Mouse (Mus musculus): ENCODE results near the gene 9230102O04Rik. TPM values are rescaled to one million over a fixed set of nuclear protein-coding genes. Genes with fewer than 3 reads are reported as not detected.

9230102O04Rik gene
- polyA plus RNA-seq, 1 experiment: not detected

DNA sequence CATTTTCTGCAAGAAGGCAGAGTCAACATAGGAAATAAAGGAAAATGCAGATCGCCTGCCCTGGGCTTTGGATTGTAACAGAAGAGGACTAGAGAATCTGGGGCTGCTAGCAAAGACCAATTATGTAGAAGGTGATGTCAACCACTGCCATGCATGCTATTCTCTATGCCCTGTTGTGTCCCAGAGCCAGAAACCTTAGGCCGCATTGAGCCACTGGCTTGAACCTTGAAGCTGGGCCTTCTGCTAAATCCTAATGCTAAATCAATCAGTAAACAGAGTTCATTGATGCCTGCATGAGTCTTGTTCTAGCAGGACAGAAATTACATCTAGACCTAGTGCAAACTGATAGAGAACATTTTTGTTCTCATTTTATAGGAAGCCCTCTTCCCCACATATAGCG, 3.3 kb downstream of the 9230102O04Rik start:
- H3K4me1 ChIP-seq: peaks cover 73% of the 10 kb centered on the region
- TF ChIP-seq FLI1 (IDR thresholded peaks at IDR 0.05; ENCODE audit: low read length) (no peak), GATA1 (IDR thresholded peaks at IDR 0.05; ENCODE audit: borderline replicate concordance, low read length) (no peak)
- H3K9me3 ChIP-seq: no peaks in the 10 kb centered on the region
- H3K27me3 ChIP-seq (replicated peaks): peaks cover 96% of the 10 kb centered on the region
- H3K36me3 ChIP-seq (replicated peaks; ENCODE audit: low read length): no peaks in the 10 kb centered on the region
- no peak overlapping the region for H3K4me3 ChIP-seq (replicated peaks)

DNA sequence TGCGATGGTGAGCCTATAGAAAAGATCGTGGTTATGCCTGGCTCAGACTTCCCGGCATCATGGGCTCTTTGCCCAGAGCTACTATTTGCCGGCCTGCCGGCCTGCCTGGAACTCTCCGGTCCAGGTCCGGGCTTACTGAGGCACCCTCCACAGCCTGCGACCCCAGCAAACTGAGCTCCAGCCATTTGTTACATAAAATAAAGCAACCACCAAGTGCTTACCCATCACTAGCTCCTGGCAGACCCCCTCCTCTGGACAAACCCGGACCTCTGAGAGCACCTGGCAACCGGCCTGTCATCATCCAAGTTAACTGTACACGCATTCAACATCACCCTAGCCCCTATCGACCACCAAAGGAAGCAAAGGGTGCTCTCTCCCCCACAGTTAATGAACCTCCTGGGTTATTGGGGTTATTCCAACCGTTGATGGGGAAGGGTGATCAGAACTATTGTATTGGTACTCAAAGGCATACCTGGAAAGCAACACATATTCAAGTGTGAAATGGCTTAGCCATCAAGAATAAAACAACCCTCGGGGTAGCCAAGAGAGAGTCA, 4.0 kb downstream of the 9230102O04Rik start:
- TF ChIP-seq GATA1 (IDR thresholded peaks at IDR 0.05; ENCODE audit: borderline replicate concordance, low read length) (no peak), FLI1 (IDR thresholded peaks at IDR 0.05; ENCODE audit: low read length) (no peak)
- Histone ChIP-seq H3K4me1 (peaks cover 71% of the 10 kb centered on the region), H3K27me3 (replicated peaks) (peaks cover 97% of the 10 kb centered on the region), H3K4me3 (replicated peaks) (no peak overlapping the region), H3K9me3 (no peaks in the 10 kb centered on the region), H3K36me3 (replicated peaks; ENCODE audit: low read length) (no peaks in the 10 kb centered on the region)

DNA sequence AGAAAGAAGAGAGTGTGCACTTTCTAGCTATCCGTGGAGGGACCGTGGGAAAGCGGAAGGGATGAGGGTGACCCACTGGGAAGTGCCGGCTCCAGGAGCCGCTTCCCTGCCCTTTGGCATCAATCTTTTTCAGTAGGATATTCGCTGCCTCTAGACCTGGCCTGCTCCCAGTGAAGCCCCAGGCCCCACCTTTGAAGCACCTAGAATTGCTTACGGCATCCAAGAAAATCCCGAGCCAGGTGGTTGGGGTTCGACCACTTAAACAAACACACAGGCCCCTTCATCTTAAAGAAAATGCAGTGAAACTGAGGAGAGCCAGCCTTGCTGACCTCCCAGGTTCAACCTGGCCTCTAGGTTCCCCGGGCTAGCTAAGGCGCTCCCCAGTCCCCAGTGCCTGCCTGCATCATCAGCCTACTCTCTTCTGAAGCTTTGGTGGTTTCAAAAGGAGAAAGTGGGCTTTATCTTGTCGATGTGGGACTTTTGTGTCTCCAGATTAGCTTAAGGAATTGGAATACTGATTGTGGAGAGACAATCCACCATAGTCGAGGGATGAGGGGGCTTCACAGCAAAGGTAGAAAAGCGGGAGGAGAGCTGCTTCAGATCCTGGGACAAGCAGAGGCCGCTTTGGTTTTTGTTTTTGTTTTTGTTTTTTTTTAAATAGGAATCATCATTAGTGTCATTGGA, 4.7 kb downstream of the 9230102O04Rik start:
- Histone ChIP-seq H3K4me1 (peaks cover 71% of the 10 kb centered on the region), H3K36me3 (replicated peaks; ENCODE audit: low read length) (no peaks in the 10 kb centered on the region), H3K9me3 (no peaks in the 10 kb centered on the region), H3K4me3 (replicated peaks) (no peak overlapping the region), H3K27me3 (replicated peaks) (peaks cover 97% of the 10 kb centered on the region)
- no peak for TF ChIP-seq GATA1 (IDR thresholded peaks at IDR 0.05; ENCODE audit: borderline replicate concordance, low read length)
- no peak for TF ChIP-seq FLI1 (IDR thresholded peaks at IDR 0.05; ENCODE audit: low read length)

DNA sequence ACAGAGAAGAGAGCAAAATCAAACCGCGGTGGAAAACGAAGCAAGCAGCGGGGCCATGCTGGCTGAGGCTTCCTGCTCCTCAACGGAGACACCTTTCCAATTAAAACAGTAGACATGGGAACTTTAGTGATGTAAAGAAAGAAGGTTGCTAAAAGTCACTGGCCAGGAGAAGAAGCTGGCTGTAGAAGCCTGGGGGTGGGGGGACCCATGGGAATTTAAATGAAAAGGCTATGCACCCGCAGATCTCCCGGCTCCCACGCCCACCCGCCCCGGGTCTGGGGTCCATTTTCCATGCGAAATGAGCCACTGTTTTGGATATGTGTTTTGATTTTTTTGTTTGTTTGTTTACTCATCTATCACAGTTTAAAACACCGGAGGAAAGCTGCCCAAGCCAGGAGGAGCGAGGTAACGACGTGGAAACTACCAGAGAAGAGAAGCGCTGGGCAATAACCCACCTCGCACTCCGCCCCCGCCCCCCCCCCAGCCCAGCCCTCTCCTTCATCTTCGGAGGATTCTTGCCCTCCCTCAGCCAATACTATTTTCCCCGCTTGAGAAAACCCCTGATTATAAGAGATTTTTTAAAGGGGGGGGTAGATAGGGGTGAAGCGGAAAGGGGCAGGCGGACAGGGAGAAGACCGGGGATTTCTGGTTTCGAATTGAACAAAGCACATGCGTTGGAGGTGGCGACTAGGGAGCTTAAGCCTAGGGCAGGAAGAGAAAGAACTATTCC, 5.4 kb downstream of the 9230102O04Rik start:
- peaks cover 97% of the 10 kb centered on the region for H3K27me3 ChIP-seq (replicated peaks)
- peak overlapping the region; percentile 11 for H3K4me3 ChIP-seq (replicated peaks)

DNA sequence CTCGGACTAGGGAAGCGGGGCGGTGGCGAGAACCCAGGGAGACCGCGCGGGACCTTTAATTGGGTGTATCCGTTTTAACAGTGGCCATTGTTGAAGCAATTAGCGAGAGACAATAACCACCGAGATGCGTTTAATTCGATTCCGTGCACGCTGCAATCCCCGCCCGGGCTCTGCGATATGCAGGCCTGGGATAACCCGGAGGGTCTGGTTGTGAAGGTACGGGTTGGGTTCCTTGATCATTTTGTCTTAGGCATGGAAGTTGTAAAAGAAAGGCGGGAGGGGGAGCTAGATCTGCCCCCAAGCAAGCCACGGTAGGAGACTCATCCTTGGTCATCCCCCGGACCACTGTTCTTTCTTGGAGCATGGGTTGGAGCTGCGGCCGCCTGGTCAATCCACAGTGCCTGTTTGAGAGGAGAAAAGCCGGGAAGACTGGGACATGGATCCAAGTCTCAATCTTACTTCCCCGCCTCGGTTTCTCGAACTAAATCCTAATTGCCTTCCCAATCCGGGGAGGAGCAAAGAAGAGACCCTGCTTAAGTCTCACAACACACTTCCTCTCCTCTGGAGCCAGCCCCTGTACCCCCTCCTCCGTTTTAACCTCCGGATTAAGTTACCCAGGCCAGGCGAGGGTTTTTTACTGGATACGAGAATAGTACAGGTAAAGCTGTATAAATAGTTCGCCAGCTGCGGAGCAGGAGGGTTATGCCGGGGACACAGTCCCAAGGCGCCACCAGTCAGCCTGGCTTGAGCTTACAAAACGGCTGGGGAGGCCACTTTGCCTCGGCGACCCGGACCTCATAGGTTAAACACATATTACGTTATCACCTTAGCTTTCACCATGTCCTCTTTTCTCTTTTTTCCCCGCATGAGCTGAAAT, 6.2 kb downstream of the 9230102O04Rik start:
- Histone ChIP-seq H3K36me3 (replicated peaks; ENCODE audit: low read length) (no peaks in the 10 kb centered on the region), H3K4me3 (replicated peaks) (peak overlapping the region; percentile 83), H3K4me1 (peaks cover 74% of the 10 kb centered on the region), H3K9me3 (no peaks in the 10 kb centered on the region), H3K27me3 (replicated peaks) (peaks cover 98% of the 10 kb centered on the region)
- no peak for TF ChIP-seq GATA1 (IDR thresholded peaks at IDR 0.05; ENCODE audit: borderline replicate concordance, low read length)
- no peak for TF ChIP-seq FLI1 (IDR thresholded peaks at IDR 0.05; ENCODE audit: low read length)

More for the DNA sequence above, 5.4 kb downstream of the 9230102O04Rik start:
- no peaks in the 10 kb centered on the region for H3K9me3 ChIP-seq
- no peaks in the 10 kb centered on the region for H3K36me3 ChIP-seq (replicated peaks; ENCODE audit: low read length)
- no peak for TF ChIP-seq GATA1 (IDR thresholded peaks at IDR 0.05; ENCODE audit: borderline replicate concordance, low read length)
- TF ChIP-seq FLI1 (IDR thresholded peaks at IDR 0.05; ENCODE audit: low read length): no peak
- peaks cover 71% of the 10 kb centered on the region for H3K4me1 ChIP-seq

DNA sequence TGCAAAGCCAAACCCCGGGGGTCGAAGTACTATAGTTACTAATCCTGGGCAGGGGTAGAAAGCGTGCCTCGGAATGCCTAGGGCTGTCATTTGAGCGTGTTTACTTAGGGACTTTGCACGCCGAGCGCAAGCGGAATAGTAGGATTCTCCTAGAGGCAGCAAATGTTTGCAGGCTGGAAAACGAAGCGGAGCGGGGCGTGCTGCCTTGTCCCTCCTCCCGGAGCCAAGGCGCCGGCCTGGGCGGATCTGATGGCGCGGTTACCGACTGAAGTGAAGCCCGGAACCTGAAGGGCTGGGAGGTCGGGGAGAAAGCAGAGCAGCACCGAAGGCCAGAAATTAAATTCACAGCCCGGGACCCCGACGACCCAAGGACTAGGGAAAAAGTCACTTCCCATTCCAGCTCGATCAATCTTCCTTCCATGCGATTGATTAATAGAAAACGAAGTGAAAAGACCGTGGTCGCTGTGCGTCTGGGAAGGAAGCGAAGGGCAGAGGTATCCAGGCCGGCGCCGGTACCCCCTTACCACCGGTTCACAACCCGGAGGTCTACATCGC, 6.9 kb downstream of the 9230102O04Rik start:
- Histone ChIP-seq H3K9me3 (peaks cover under 1% of the 10 kb centered on the region; the same call in 1 of the 2 replicates), H3K4me3 (replicated peaks) (peak overlapping the region; percentile 83), H3K27me3 (replicated peaks) (peaks cover 97% of the 10 kb centered on the region), H3K4me1 (peaks cover 74% of the 10 kb centered on the region), H3K36me3 (replicated peaks; ENCODE audit: low read length) (no peaks in the 10 kb centered on the region)
- TF ChIP-seq GATA1 (IDR thresholded peaks at IDR 0.05; ENCODE audit: borderline replicate concordance, low read length) (no peak), FLI1 (IDR thresholded peaks at IDR 0.05; ENCODE audit: low read length) (no peak)

DNA sequence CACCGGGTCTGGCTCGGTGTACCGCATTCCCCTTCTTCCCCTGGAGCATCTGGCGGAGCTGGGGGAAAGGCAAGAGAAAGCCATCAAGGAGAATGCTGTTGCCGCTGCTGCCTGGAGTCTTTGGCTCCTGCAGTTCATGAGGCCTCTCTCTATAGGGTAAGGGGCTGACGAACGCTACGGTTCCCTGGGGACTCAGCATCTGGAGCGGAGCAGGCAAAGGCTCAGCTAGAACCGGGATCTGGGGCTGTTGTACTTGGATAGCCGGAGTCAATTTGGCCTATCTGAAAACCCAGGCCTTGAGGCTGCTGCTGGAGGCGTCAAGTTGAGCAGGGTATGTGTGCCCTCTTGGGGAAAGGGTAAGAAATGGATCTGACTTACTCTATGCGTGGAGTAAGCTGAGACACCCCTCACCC, 7.7 kb downstream of the 9230102O04Rik start:
- no peaks in the 10 kb centered on the region for H3K36me3 ChIP-seq (replicated peaks; ENCODE audit: low read length)
- H3K27me3 ChIP-seq (replicated peaks): peaks cover 98% of the 10 kb centered on the region
- H3K4me3 ChIP-seq (replicated peaks): no peak overlapping the region
- peaks cover 3% of the 10 kb centered on the region; the same call in 1 of the 2 replicates for H3K9me3 ChIP-seq
- peaks cover 78% of the 10 kb centered on the region for H3K4me1 ChIP-seq
- TF ChIP-seq FLI1 (IDR thresholded peaks at IDR 0.05; ENCODE audit: low read length): no peak
- TF ChIP-seq GATA1 (IDR thresholded peaks at IDR 0.05; ENCODE audit: borderline replicate concordance, low read length): no peak

DNA sequence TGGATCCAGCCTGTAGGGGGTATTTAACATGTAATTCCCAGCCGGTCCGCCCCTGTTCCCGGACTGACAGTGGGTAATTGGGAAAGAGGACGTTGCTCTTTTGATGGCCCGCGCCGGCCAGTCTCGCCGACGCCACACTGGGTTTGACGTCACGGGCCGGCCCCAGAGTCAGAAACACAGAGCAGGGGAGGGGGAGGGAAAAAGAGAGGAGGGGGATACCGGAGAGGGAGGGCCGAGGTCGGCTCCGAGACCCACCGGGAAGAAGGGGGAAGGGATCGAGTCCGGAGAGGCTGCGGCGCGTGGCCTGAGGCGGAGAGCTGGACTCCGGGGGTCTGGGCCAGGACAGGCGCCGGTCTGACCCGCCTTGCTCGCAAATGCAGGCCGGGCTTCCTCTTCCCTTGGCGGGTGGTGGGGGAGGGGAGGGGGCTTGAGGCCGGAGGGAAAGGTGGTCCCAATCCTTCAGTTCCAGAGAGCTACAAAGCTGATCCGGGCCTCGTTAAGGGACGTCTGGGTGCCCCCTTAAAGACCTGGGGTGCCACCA, 8.2 kb downstream of the 9230102O04Rik start, which contains the start of gene 4930412O13Rik:
4930412O13Rik (plus strand) TSS at position 202 of the 541 bp plus-strand sequence.
- H3K27me3 ChIP-seq (replicated peaks): peaks cover 98% of the 10 kb centered on the region
- H3K4me3 ChIP-seq (replicated peaks): peak within 1 kb of the TSS; percentile 92
- peaks cover 3% of the 10 kb centered on the region; the same call in 1 of the 2 replicates for H3K9me3 ChIP-seq
- TF ChIP-seq GATA1 (IDR thresholded peaks at IDR 0.05; ENCODE audit: borderline replicate concordance, low read length) (no peak), FLI1 (IDR thresholded peaks at IDR 0.05; ENCODE audit: low read length) (no peak)
- no peaks in the 10 kb centered on the region for H3K36me3 ChIP-seq (replicated peaks; ENCODE audit: low read length)
- H3K4me1 ChIP-seq: peaks cover 78% of the 10 kb centered on the region

All from megakaryocyte, embryonic 14.5 days (primary cell).